Mouse (Mus musculus): ENCODE results near the gene Foxp4. TPM values are rescaled to one million over a fixed set of nuclear protein-coding genes. Genes with fewer than 3 reads are reported as not detected.

The Foxp4 gene
- 27.9 and 32.3 TPM in 2 replicates for polyA plus RNA-seq (2012; rRNA removed)

GRCm38 (mm10) chr17:47924383-47925339 lies at the start of gene Foxp4:
Gene Foxp4, minus strand, starts transcription at chr17:47924645.
- no peak for DNase-seq (ENCODE audit: low read depth)

GRCm38 (mm10) chr17:47973563-47974472 lies 49.4 kb upstream of the Foxp4 start:
- DNase-seq (ENCODE audit: low read depth), result no peak

- DNase-seq (ENCODE audit: low read depth), result no peak
Measured at GRCm38 (mm10) chr17:47965885-47966505, 41.5 kb upstream of the Foxp4 start.

DNA sequence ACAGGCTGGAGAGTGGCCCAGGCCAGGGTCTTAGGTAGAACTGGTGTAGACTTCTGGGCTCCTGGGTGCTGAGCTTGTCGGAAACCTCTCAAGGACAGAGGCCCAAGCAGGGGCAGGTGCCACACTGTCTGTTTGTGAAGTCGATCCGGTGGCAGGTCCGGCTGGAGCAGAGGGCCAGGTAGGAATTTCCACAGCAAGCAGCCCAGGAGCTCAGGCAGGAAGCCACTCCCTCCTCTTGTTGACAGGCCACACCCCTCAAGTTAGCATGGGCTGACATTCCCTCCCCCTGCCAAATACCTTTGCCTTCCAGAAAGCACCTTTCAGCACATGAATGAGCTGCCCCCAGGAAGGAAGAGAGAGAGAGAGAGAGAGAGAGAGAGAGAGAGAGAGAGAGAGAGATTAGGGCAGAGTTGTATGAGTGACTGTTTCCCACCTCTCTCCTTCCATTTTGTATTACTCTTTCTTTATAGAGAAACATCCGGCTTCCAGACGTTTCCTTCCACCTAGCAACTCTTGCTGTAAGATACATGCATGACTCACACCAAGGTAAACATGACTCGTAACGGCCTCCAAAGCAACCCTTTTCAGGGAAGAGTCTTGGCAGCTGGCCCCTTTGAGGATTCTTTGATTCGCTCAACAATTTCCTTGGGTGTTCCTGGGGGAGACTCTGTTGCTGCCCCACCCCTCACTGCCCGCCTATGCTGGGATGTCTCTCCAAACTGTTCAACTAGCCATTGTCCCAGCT lies 33.8 kb upstream of the Foxp4 start:
- no peak for DNase-seq (ENCODE audit: low read depth)

GRCm38 (mm10) chr17:47956486-47956885 lies 32.0 kb upstream of the Foxp4 start:
- DNase-seq (ENCODE audit: low read depth), result no peak

DNA sequence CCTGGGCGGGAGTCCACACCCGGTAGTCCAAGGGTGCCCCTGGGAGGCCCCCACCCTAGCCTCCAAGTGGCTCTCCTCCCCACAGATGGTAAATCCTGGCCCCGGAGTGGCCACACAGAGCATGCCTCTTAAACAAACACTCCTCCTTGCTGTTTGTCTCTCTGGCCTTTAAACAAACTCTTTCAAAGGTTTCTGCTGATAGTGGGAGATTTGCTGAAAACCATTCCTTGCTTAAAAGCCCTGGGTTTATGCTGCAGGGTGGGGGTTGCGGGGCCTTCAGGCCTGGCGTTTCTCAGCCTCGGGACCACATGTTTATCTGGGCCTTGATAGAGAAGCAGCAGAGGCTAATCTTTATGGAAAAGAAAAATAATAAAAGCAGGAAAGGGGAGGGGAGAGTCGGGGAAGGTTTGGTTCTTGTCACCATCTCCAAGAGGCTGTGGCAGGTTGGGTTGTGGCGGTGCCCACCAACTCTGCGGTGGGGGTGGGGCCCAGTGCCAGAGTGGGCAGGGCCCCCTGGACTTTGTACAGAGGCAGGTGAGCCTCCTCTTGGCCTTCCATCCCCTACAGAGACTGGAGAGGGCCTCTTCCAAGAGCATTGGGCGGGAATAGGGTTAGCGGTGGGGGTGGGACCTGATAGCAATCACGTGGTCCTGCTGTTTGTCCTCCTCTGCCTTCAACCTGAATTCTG lies 30.8 kb upstream of the Foxp4 start:
- DNase-seq (ENCODE audit: low read depth), result no peak

DNA sequence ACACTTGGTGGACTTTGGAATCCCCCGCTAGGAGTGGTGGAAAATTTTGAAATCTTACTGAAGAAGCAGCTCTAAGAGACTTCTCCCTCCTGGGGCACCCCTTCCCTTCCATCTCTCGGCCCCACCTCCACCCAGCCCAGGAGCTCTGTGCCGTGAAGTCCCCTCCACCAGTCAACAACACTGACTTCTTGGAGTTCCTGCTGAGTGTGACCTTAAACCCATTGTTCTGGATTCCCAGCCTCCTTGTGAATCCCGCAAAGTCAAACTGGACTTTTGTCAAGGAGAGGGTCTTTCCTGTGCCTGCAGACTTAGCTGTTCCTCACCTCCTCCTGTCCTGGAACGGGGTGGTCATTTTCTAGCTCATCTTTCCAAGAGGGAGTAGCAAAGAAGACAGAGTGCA lies 28.8 kb upstream of the Foxp4 start:
- no peak for DNase-seq (ENCODE audit: low read depth)

DNA sequence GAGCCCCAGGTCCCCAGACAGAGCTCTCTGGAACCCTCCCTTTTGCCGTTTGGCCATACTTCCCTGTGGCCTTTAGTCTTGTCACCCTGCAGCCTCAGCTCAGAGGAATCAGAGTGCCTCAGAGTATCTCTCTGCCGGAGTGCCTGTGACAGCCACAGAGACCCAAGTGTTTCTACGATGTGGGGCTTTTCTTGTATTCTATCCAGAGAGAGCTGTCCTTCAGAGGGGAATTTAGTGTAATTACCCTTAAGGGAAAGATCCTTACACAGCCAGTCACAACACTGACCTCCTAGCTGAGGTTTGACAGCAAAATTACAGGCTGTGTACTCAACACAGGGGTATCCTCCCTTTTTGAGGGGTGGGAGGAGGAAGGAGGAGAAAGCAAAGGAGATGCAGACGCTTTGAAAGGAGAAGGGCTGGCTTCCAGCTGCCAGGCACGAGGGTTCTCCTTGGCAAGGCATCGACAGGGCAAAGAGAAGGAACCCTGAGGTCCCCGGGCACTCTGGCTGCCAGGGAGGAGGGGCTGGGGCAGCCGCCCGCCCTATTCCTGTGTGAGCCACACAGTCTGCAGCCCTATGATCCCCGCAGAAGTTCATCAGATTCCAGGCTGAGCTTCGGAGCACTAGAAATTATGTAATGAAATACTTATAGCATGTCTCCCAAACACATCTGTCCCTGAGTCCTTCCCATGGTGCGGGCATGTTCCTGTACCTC lies 28.1 kb upstream of the Foxp4 start:
- no peak for DNase-seq (ENCODE audit: low read depth)

DNA sequence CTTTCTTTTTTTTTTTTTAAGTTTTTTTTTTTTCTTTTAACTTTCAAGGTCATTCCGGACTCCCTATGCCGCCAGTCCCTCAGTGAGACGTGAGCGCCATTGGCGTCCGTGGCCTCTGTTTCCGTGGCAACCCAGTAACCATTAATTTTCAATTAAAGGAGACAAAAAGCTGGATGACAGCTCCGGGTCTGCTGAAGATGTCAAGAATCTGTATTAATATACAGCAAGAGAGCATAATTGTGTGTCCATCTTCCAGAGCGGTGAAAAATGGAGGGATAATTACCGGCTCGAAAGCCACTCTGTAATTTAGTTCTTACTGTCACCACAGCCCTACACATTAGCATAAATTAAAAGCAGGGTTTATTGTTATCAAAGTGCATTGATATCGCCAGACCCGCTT lies 27.0 kb upstream of the Foxp4 start:
- no peak for DNase-seq (ENCODE audit: low read depth)

DNA sequence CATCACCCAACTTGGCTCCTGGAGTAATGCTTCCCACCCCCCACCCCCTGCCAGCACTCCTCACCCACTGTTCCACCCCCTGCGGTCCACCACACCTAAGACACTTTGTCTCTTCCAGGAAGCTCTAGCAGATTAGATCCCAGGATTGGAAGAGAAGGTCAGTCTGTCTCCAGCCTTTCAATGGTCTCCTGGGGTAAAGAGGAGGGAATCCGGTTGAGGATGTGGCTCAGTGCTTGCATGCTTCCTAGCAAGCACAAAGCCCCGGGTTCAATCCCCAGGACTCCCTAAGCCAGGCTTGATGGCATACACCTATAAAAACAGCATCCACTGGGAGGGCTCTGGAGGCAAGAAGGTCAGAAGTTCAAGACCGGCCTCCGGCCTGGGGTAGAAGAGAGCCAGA lies 26.4 kb upstream of the Foxp4 start:
- no peak for DNase-seq (ENCODE audit: low read depth)

GRCm38 (mm10) chr17:47949441-47949840 lies 25.0 kb upstream of the Foxp4 start:
- DNase-seq (ENCODE audit: low read depth), result no peak

- DNase-seq (ENCODE audit: low read depth), result no peak
Measured at GRCm38 (mm10) chr17:47948753-47949152, 24.3 kb upstream of the Foxp4 start.

GRCm38 (mm10) chr17:47946921-47947420 lies 22.5 kb upstream of the Foxp4 start:
- no peak for DNase-seq (ENCODE audit: low read depth)

- no peak for DNase-seq (ENCODE audit: low read depth)
Measured at GRCm38 (mm10) chr17:47946111-47946510, 21.7 kb upstream of the Foxp4 start.

DNA sequence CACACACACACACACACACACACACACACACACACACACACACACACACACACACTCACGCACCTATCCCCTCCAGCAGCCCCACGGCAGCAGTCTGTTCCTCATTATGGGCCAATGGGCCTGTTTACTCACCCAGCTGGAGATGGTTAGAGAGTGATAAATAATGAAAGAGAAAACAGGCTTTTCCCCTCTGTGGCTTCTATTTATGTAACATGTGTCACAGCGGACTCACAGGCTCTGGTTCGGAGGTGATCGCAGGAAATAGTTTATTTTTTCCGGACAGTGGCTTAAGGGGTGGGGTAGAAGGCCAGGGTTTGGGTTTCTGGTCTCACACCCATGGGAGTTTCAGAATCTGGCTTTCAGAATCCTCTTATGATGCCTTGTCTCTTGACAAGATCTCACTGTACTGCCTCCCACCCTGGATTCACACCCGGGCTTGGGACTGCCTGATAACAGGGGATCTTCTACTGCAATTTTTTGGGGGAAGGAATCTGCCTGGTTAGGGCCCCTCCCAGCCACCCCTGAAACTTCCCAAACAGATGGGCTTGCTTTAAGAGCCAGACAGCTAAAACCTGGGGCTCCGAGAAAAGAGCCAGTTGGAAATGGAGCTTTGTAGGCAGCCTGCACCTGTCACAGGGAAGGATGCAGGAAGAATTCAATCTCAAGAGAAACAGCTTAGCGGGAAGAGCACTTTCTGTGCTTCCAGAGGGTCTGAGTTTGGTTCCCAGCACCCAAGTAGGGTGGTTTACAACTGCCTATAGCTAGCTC lies 18.8 kb upstream of the Foxp4 start:
- DNase-seq (ENCODE audit: low read depth), result no peak

DNA sequence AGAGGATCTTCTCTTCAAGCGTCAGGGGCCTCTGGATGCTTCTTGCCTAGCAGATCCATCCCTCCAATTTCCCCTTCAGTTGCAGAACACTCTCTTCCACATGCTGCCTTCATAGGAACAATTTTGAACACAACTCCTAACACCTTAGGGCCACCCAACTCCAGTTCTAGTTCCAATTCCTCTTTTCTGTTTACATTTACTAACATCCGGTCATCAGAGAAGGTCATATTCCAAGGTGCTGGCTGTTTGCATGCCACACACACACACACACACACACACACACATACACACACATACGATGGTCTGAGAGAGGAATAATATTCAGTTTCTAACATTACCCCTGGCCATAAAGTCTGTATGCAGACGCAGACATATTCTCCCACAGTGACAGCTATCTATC lies 17.6 kb upstream of the Foxp4 start:
- no peak for DNase-seq (ENCODE audit: low read depth)

- no peak for DNase-seq (ENCODE audit: low read depth)
Measured at GRCm38 (mm10) chr17:47938839-47939238, 14.4 kb upstream of the Foxp4 start.

- DNase-seq (ENCODE audit: low read depth), result peak; percentile 90
Measured at GRCm38 (mm10) chr17:47937926-47938600, 13.6 kb upstream of the Foxp4 start.
